Mouse (Mus musculus): Measurements from ENCODE around the gene Rnaseh2a. TPM values are rescaled to one million over a fixed set of nuclear protein-coding genes. Genes with fewer than 3 reads are reported as not detected.
"Not testable (repeated sequence)": the region's sequence is repeated elsewhere in the genome, so short reads cannot be mapped to it uniquely, and the experiment has no call there.

Gene Rnaseh2a
- polyA plus RNA-seq, 1 experiment = 27.9 TPM

GRCm38 (mm10) chr8:84909162-84909767 is 60.3 kb downstream of the Rnaseh2a start:
- Histone ChIP-seq H3K4me1 (ENCODE audit: control insufficient read depth, insufficient read depth, low read length) (no peaks in the 10 kb centered on the region), H3K4me3 (ENCODE audit: insufficient read depth, low read length) (peak overlapping the region; percentile 67), H3K27ac (ENCODE audit: insufficient read depth, low read length) (no peak overlapping the region)
- no peak for TF ChIP-seq CTCF (IDR thresholded peaks at IDR 0.05; ENCODE audit: borderline replicate concordance, insufficient read depth, low read length)
- TF ChIP-seq POLR2A (IDR thresholded peaks at IDR 0.05; ENCODE audit: low read depth, low read length) = no peak

GRCm38 (mm10) chr8:84908421-84909161 is 61.0 kb downstream of the Rnaseh2a start, which contains the start of gene Dnase2a:
Gene Dnase2a (plus strand): TSS chr8:84908560.
- H3K4me1 ChIP-seq (ENCODE audit: control insufficient read depth, insufficient read depth, low read length) = peaks cover under 1% of the 10 kb centered on the region; the same call in 1 of the 2 replicates
- peak within 1 kb of the TSS; percentile 67 for H3K4me3 ChIP-seq (ENCODE audit: insufficient read depth, low read length)
- TF ChIP-seq CTCF (IDR thresholded peaks at IDR 0.05; ENCODE audit: borderline replicate concordance, insufficient read depth, low read length) (no peak), POLR2A (IDR thresholded peaks at IDR 0.05; ENCODE audit: low read depth, low read length) (peak; percentile 56; the same call in 1 of the 2 replicates)
- H3K27ac ChIP-seq (ENCODE audit: insufficient read depth, low read length) = no peak within 1 kb of the TSS

GRCm38 (mm10) chr8:84907979-84908378 is 61.6 kb downstream of the Rnaseh2a start:
- not testable (repeated sequence) for H3K4me1 ChIP-seq (ENCODE audit: control insufficient read depth, insufficient read depth, low read length); H3K27ac ChIP-seq (ENCODE audit: insufficient read depth, low read length)
- peak overlapping the region; percentile 23; the same call in 1 of the 2 replicates for H3K4me3 ChIP-seq (ENCODE audit: insufficient read depth, low read length)

GRCm38 (mm10) chr8:84907493-84907892 is 62.1 kb downstream of the Rnaseh2a start:
- no peak for TF ChIP-seq POLR2A (IDR thresholded peaks at IDR 0.05; ENCODE audit: low read depth, low read length)
- TF ChIP-seq CTCF (IDR thresholded peaks at IDR 0.05; ENCODE audit: borderline replicate concordance, insufficient read depth, low read length) = no peak
- H3K4me3 ChIP-seq (ENCODE audit: insufficient read depth, low read length) = no peak overlapping the region

GRCm38 (mm10) chr8:84907037-84907436 is 62.5 kb downstream of the Rnaseh2a start:
- Histone ChIP-seq H3K4me3 (ENCODE audit: insufficient read depth, low read length) (no peak overlapping the region), H3K27ac (ENCODE audit: insufficient read depth, low read length) (no peak overlapping the region), H3K4me1 (ENCODE audit: control insufficient read depth, insufficient read depth, low read length) (peaks cover 2% of the 10 kb centered on the region)
- no peak for TF ChIP-seq POLR2A (IDR thresholded peaks at IDR 0.05; ENCODE audit: low read depth, low read length)
- no peak for TF ChIP-seq CTCF (IDR thresholded peaks at IDR 0.05; ENCODE audit: borderline replicate concordance, insufficient read depth, low read length)

More at GRCm38 (mm10) chr8:84907493-84907892, 62.1 kb downstream of the Rnaseh2a start:
- peaks cover 2% of the 10 kb centered on the region; the same call in 1 of the 2 replicates for H3K4me1 ChIP-seq (ENCODE audit: control insufficient read depth, insufficient read depth, low read length)
- no peak overlapping the region for H3K27ac ChIP-seq (ENCODE audit: insufficient read depth, low read length)

Other genes with a start within 250 kb of the Rnaseh2a start
- gene G430095P16Rik, start 246.8 kb downstream of the Rnaseh2a start, polyA plus RNA-seq (2011; ENCODE audit: insufficient read length, low read depth, missing spikeins) = 0.74 TPM in 1 of 2 replicates, not detected in the other
- gene Nfix, start 169.4 kb downstream of the Rnaseh2a start, polyA plus RNA-seq (2011; ENCODE audit: insufficient read length, low read depth, missing spikeins) = 173 and 236 TPM in 2 replicates
- gene Dand5, start 146.9 kb downstream of the Rnaseh2a start, polyA plus RNA-seq (2011; ENCODE audit: insufficient read length, low read depth, missing spikeins) = 2.0 and 2.3 TPM in 2 replicates
- gene Gadd45gip1, start 138.2 kb downstream of the Rnaseh2a start, polyA plus RNA-seq (2011; ENCODE audit: insufficient read length, low read depth, missing spikeins) = 11.7 and 12.6 TPM in 2 replicates
- gene Rad23a, start 129.1 kb downstream of the Rnaseh2a start, polyA plus RNA-seq (2011; ENCODE audit: insufficient read length, low read depth, missing spikeins) = 57.6 and 61.7 TPM in 2 replicates
- 1,122 and 1,201 TPM in 2 replicates for gene Calr, start 122.8 kb downstream of the Rnaseh2a start, polyA plus RNA-seq (2011; ENCODE audit: insufficient read length, low read depth, missing spikeins)
- gene Farsa, start 112.8 kb downstream of the Rnaseh2a start, polyA plus RNA-seq (2011; ENCODE audit: insufficient read length, low read depth, missing spikeins) = 41.0 and 43.5 TPM in 2 replicates
- gene Syce2, start 97.7 kb downstream of the Rnaseh2a start, polyA plus RNA-seq (2011; ENCODE audit: insufficient read length, low read depth, missing spikeins) = 8.7 and 18.9 TPM in 2 replicates
- 18.6 and 23.5 TPM in 2 replicates for gene Gcdh, start 75.8 kb downstream of the Rnaseh2a start, polyA plus RNA-seq (2011; ENCODE audit: insufficient read length, low read depth, missing spikeins)
- not detected in 2 replicates for gene Klf1, start 67.8 kb downstream of the Rnaseh2a start, polyA plus RNA-seq (2011; ENCODE audit: insufficient read length, low read depth, missing spikeins)
- 17.2 and 19.7 TPM in 2 replicates for gene Dnase2a, start 61.2 kb downstream of the Rnaseh2a start, polyA plus RNA-seq (2011; ENCODE audit: insufficient read length, low read depth, missing spikeins)
- not detected in 2 replicates for gene Mast1, start 32.4 kb downstream of the Rnaseh2a start, polyA plus RNA-seq (2011; ENCODE audit: insufficient read length, low read depth, missing spikeins)
- gene Rtbdn, start 22.8 kb downstream of the Rnaseh2a start, polyA plus RNA-seq (2011; ENCODE audit: insufficient read length, low read depth, missing spikeins) = not detected in 2 replicates
- gene Gm49661, start 334 bp downstream of the Rnaseh2a start, polyA plus RNA-seq (2011; ENCODE audit: insufficient read length, low read depth, missing spikeins) = not detected in 2 replicates
- gene Prdx2, start 180 bp downstream of the Rnaseh2a start, polyA plus RNA-seq (2011; ENCODE audit: insufficient read length, low read depth, missing spikeins) = 244 and 312 TPM in 2 replicates
- 35.0 and 42.0 TPM in 2 replicates for gene Junb, start 9.0 kb upstream of the Rnaseh2a start, polyA plus RNA-seq (2011; ENCODE audit: insufficient read length, low read depth, missing spikeins)
- gene Hook2, start 20.8 kb upstream of the Rnaseh2a start, polyA plus RNA-seq (2011; ENCODE audit: insufficient read length, low read depth, missing spikeins) = 7.9 and 8.1 TPM in 2 replicates
- gene Best2, start 44.8 kb upstream of the Rnaseh2a start, polyA plus RNA-seq (2011; ENCODE audit: insufficient read length, low read depth, missing spikeins) = not detected in 2 replicates
- 71.1 and 73.2 TPM in 2 replicates for gene Asna1, start 55.5 kb upstream of the Rnaseh2a start, polyA plus RNA-seq (2011; ENCODE audit: insufficient read length, low read depth, missing spikeins)
- 108 and 117 TPM in 2 replicates for gene Trir, start 57.1 kb upstream of the Rnaseh2a start, polyA plus RNA-seq (2011; ENCODE audit: insufficient read length, low read depth, missing spikeins)
- 106 and 120 TPM in 2 replicates for gene Tnpo2, start 67.1 kb upstream of the Rnaseh2a start, polyA plus RNA-seq (2011; ENCODE audit: insufficient read length, low read depth, missing spikeins)
- gene Fbxw9, start 90.3 kb upstream of the Rnaseh2a start, polyA plus RNA-seq (2011; ENCODE audit: insufficient read length, low read depth, missing spikeins) = 28.8 TPM in 2 replicates
- not detected in 2 replicates for gene Gm5741, start 98.2 kb upstream of the Rnaseh2a start, polyA plus RNA-seq (2011; ENCODE audit: insufficient read length, low read depth, missing spikeins)
- gene Dhps, start 102.0 kb upstream of the Rnaseh2a start, polyA plus RNA-seq (2011; ENCODE audit: insufficient read length, low read depth, missing spikeins) = 36.1 and 36.7 TPM in 2 replicates
- 133 and 144 TPM in 2 replicates for gene Wdr83os, start 111.0 kb upstream of the Rnaseh2a start, polyA plus RNA-seq (2011; ENCODE audit: insufficient read length, low read depth, missing spikeins)
- gene Wdr83, start 111.5 kb upstream of the Rnaseh2a start, polyA plus RNA-seq (2011; ENCODE audit: insufficient read length, low read depth, missing spikeins) = 19.5 and 22.2 TPM in 2 replicates
- gene Man2b1, start 113.5 kb upstream of the Rnaseh2a start, polyA plus RNA-seq (2011; ENCODE audit: insufficient read length, low read depth, missing spikeins) = 45.5 and 51.3 TPM in 2 replicates
- gene Zfp791, start 153.3 kb upstream of the Rnaseh2a start, polyA plus RNA-seq (2011; ENCODE audit: insufficient read length, low read depth, missing spikeins) = 1.1 and 1.7 TPM in 2 replicates
- gene Cks1brt, start 182.2 kb upstream of the Rnaseh2a start, polyA plus RNA-seq (2011; ENCODE audit: insufficient read length, low read depth, missing spikeins) = not detected in 2 replicates

Data from embryonic fibroblast, embryonic 13.5 days (primary cell).